Mouse (Mus musculus) kidney, embryonic 15.5 days (tissue): ENCODE data around the gene Nemf. TPM values are rescaled to one million over a fixed set of nuclear protein-coding genes. Genes with fewer than 3 reads are reported as not detected.

Source experiments
- ATAC-seq: fragments of 200-750 bp; cut with Nextera tagmentation; replicated peaks from 2 replicates; pipeline ENCODE4 v1.8.0; 2017; ENCODE audit warnings: moderate TSS enrichment; ENCODE audit not compliant: low FRiP score
- H3K27ac ChIP-seq: fragments of 300-500 bp; sonication (generic); 2 replicates; pipeline ENCODE4 v1.5.1; 2015; ENCODE audit warnings: mild to moderate bottlenecking, inconsistent platforms
- H3K27me3 ChIP-seq: fragments of 300-500 bp; sonication (generic); 2 replicates; pipeline ENCODE4 v1.6.1; 2015; ENCODE audit warnings: inconsistent platforms
- H3K36me3 ChIP-seq: fragments of 300-500 bp; sonication (generic); 2 replicates; pipeline ENCODE4 v1.6.1; 2015; ENCODE audit warnings: inconsistent platforms
- H3K4me1 ChIP-seq: fragments of 300-500 bp; sonication (generic); 2 replicates; pipeline ENCODE4 v1.6.1; 2015; ENCODE audit warnings: inconsistent platforms
- H3K4me2 ChIP-seq: fragments of 300-500 bp; sonication (generic); 2 replicates; pipeline ENCODE4 v1.6.1; 2015; ENCODE audit warnings: moderate library complexity, mild to moderate bottlenecking, inconsistent platforms
- H3K4me3 ChIP-seq: fragments of 300-500 bp; sonication (generic); replicated peaks from 2 replicates; pipeline ENCODE4 v1.5.1; 2015; ENCODE audit warnings: mild to moderate bottlenecking, inconsistent platforms
- H3K9ac ChIP-seq: fragments of 300-500 bp; sonication (generic); 2 replicates; pipeline ENCODE4 v1.6.1; 2015; ENCODE audit warnings: mild to moderate bottlenecking, inconsistent platforms
- H3K9me3 ChIP-seq: fragments of 300-500 bp; sonication (generic); replicated peaks from 2 replicates; pipeline ENCODE4 v1.6.1; 2016; ENCODE audit warnings: inconsistent platforms
- WGBS: fragments of 180-500 bp; shearing (Covaris S2); methylation state at CpG from one replicate; pipeline ENCODE4 v1.1.7; 2015; ENCODE audit warnings: mixed read lengths; 5-methylcytosine and 5-hydroxymethylcytosine counted together
- microRNA-seq: library from miRNA; unstranded; fragments of <30 nt; microRNA quantifications from one replicate; pipeline ENCODE4, GENCODE M21; 2016
- polyA plus RNA-seq: library from polyadenylated mRNA; unstranded; fragments of >200 nt; fragmentation: Nextera tagmentation; extraction: Ambion mirVana; gene quantifications from 2 replicates; pipeline ENCODE4 v1.2.1, GENCODE M21; 2015

Gene Nemf
- polyA plus RNA-seq, 1 experiment from 2014 or later = 91.6 TPM

GRCm38 (mm10) chr12:69268956-69269355, 88.0 kb downstream of the Nemf start:
- Histone ChIP-seq H3K4me3 (no peak overlapping the region), H3K27me3 (no peaks in the 10 kb centered on the region), H3K27ac (no peak overlapping the region), H3K4me2 (no peak overlapping the region), H3K36me3 (no peaks in the 10 kb centered on the region), H3K4me1 (no peaks in the 10 kb centered on the region), H3K9me3 (no peaks in the 10 kb centered on the region), H3K9ac (no peak overlapping the region)
- ATAC-seq = no peak
- 78% methylated on average over 2 of the region's 2 CpGs for WGBS

- H3K27ac ChIP-seq = no peak overlapping the region
- H3K4me2 ChIP-seq = no peak overlapping the region
- no peak overlapping the region for H3K9ac ChIP-seq
- no peaks in the 10 kb centered on the region for H3K36me3 ChIP-seq
- no peaks in the 10 kb centered on the region for H3K27me3 ChIP-seq
- no peak overlapping the region for H3K4me3 ChIP-seq
- no peak for ATAC-seq
- no peaks in the 10 kb centered on the region for H3K9me3 ChIP-seq
- WGBS = 76% methylated on average over 11 of the region's 11 CpGs
- H3K4me1 ChIP-seq = no peaks in the 10 kb centered on the region
These were observed 88.9 kb downstream of the Nemf start for GRCm38 (mm10) chr12:69267956-69268632.

GRCm38 (mm10) chr12:69265031-69265430, 91.9 kb downstream of the Nemf start:
- Histone ChIP-seq H3K27me3 (no peaks in the 10 kb centered on the region), H3K4me1 (no peaks in the 10 kb centered on the region), H3K4me3 (no peak overlapping the region), H3K9ac (no peak overlapping the region), H3K36me3 (no peaks in the 10 kb centered on the region), H3K9me3 (no peaks in the 10 kb centered on the region), H3K27ac (no peak overlapping the region), H3K4me2 (no peak overlapping the region)
- 89% methylated on average over 3 of the region's 3 CpGs for WGBS
- no peak for ATAC-seq

GRCm38 (mm10) chr12:69262251-69262650, 94.7 kb downstream of the Nemf start:
- WGBS = 94% methylated on average over 5 of the region's 5 CpGs
- no peak overlapping the region for H3K4me3 ChIP-seq
- no peak for ATAC-seq
- no peak overlapping the region for H3K4me2 ChIP-seq
- H3K27ac ChIP-seq = no peak overlapping the region
- H3K36me3 ChIP-seq = no peaks in the 10 kb centered on the region
- H3K9ac ChIP-seq = no peak overlapping the region
- no peaks in the 10 kb centered on the region for H3K9me3 ChIP-seq
- H3K4me1 ChIP-seq = no peaks in the 10 kb centered on the region
- H3K27me3 ChIP-seq = no peaks in the 10 kb centered on the region

Small RNA genes lying within 50 kb of the gene (microRNA-seq; reads per million reads assigned to microRNA genes)
- gene Gm47299 = not detected
- not detected for gene Gm47305

Other genes with a start within 250 kb of the Nemf start
- gene Rps29, start 198.0 kb downstream of the Nemf start, polyA plus RNA-seq = 1,863 and 1,902 TPM in 2 replicates
- 22.6 and 26.2 TPM in 2 replicates for gene Lrr1, start 188.4 kb downstream of the Nemf start, polyA plus RNA-seq
- 569 and 677 TPM in 2 replicates for gene Rpl36al, start 173.1 kb downstream of the Nemf start, polyA plus RNA-seq
- 52.6 and 55.9 TPM in 2 replicates for gene Mgat2, start 173.0 kb downstream of the Nemf start, polyA plus RNA-seq
- 33.1 and 33.6 TPM in 2 replicates for gene Gm49383, start 160.1 kb downstream of the Nemf start, polyA plus RNA-seq
- 9.5 and 11.2 TPM in 2 replicates for gene Dnaaf2, start 158.7 kb downstream of the Nemf start, polyA plus RNA-seq
- gene Gm49384, start 152.9 kb downstream of the Nemf start, polyA plus RNA-seq = 27.3 and 27.4 TPM in 2 replicates
- 28.9 and 30.6 TPM in 2 replicates for gene Pole2, start 129.0 kb downstream of the Nemf start, polyA plus RNA-seq
- gene Klhdc1, start 116.0 kb downstream of the Nemf start, polyA plus RNA-seq = 4.8 and 7.5 TPM in 2 replicates
- gene Klhdc2, start 60.5 kb downstream of the Nemf start, polyA plus RNA-seq = 150 and 151 TPM in 2 replicates
- 45.3 and 47.0 TPM in 2 replicates for gene Arf6, start 15.0 kb upstream of the Nemf start, polyA plus RNA-seq
- 1.4 and 1.7 TPM in 2 replicates for gene Gm9887, start 15.3 kb upstream of the Nemf start, polyA plus RNA-seq
- gene Vcpkmt, start 225.9 kb upstream of the Nemf start, polyA plus RNA-seq = 24.9 and 25.2 TPM in 2 replicates